Mouse (Mus musculus) brain, embryonic 14.5 days (tissue): Measurements from ENCODE around the gene Grasp.

Experiments used
- CTCF ChIP-seq: fragments of 200-500 bp; IDR thresholded peaks from 2 replicates; pipeline ENCODE4 v1.5.1; 2012; ENCODE audit warnings: inconsistent platforms, mild to moderate bottlenecking, moderate library complexity, borderline replicate concordance; ENCODE audit not compliant: insufficient read depth, insufficient read length; ENCODE audit errors: extremely low read depth
- POLR2A ChIP-seq: fragments of 200-500 bp; IDR thresholded peaks from 2 replicates; pipeline ENCODE4 v1.6.1; 2012; ENCODE audit warnings: mild to moderate bottlenecking, inconsistent platforms, borderline replicate concordance; ENCODE audit not compliant: poor library complexity, insufficient read depth, insufficient read length, severe bottlenecking; ENCODE audit errors: extremely low read depth

DNA sequence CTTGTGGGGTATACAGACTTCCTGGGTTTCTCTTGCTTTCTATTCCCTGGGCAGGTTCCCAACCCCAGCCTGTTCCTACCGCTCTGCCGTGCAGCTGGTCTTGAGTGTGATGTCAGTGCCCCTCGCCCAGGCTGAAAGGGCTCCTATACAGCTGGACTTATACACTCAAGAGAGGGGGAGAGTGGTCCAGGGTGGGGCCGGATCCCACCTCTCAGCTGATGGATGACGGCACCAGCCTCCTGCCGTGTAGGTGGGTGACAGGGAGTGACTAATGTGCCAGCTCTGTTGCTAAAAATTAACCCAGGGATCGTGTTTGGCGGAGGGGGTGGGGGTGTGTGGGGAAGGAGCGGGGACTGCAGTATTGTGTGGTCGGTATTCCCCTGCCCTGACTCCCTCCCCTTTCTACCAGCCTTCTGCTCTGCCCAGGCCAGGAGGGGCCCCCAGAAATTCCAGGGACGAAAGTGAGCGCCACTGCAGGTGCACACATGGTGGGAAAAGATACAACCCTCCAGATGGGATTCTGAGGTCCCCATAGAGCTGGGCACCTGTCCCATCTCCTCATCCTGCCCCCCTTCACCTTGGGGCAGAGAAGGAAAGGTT, 11.8 kb downstream of the Grasp start:
- TF ChIP-seq CTCF (no peak), POLR2A (no peak)
